Mouse (Mus musculus) heart, embryonic 13.5 days (tissue): ENCODE results near the gene Bri3. TPM values are rescaled to one million over a fixed set of nuclear protein-coding genes. Genes with fewer than 3 reads are reported as not detected.
A peak's percentile ranks its signal among the peaks of the same experiment; 100 is the strongest.

Experiments
- ATAC-seq: fragments of 200-750 bp; cut with Nextera tagmentation; 2 replicates; pipeline ENCODE4 v1.8.0; 2017; ENCODE audit warnings: moderate TSS enrichment; ENCODE audit not compliant: insufficient number of reproducible peaks, low FRiP score, low TSS enrichment; ENCODE audit errors: extremely low read depth
- H3K27ac ChIP-seq: fragments of 300-500 bp; sonication (generic); replicated peaks from 2 replicates; pipeline ENCODE4 v1.5.1; 2015; ENCODE audit warnings: moderate library complexity, mild to moderate bottlenecking, inconsistent platforms
- H3K27me3 ChIP-seq: fragments of 300-500 bp; sonication (generic); replicated peaks from 2 replicates; pipeline ENCODE4 v1.6.1; 2015; ENCODE audit warnings: mild to moderate bottlenecking, inconsistent platforms
- H3K36me3 ChIP-seq: fragments of 300-500 bp; sonication (generic); 2 replicates; pipeline ENCODE4 v1.6.1; 2015; ENCODE audit warnings: mild to moderate bottlenecking, inconsistent platforms
- H3K4me1 ChIP-seq: fragments of 300-500 bp; sonication (generic); 2 replicates; pipeline ENCODE4 v1.6.1; 2015; ENCODE audit warnings: inconsistent platforms
- H3K4me2 ChIP-seq: fragments of 300-500 bp; sonication (generic); 2 replicates; pipeline ENCODE4 v1.6.1; 2015; ENCODE audit warnings: inconsistent platforms, mild to moderate bottlenecking, moderate library complexity
- H3K4me3 ChIP-seq: fragments of 300-500 bp; sonication (generic); 2 replicates; pipeline ENCODE4 v1.5.1; 2015; ENCODE audit warnings: moderate library complexity, mild to moderate bottlenecking, inconsistent platforms
- H3K9ac ChIP-seq: fragments of 300-500 bp; sonication (generic); 2 replicates; pipeline ENCODE4 v1.6.1; 2015; ENCODE audit warnings: inconsistent platforms, mild to moderate bottlenecking, moderate library complexity
- H3K9me3 ChIP-seq: fragments of 300-500 bp; sonication (generic); 2 replicates; pipeline ENCODE4 v1.6.1; 2016; ENCODE audit warnings: inconsistent platforms
- WGBS: fragments of 180-500 bp; shearing (Covaris S2); methylation state at CpG from one replicate; pipeline ENCODE4 v1.1.7; 2015; ENCODE audit warnings: mixed read lengths; 5-methylcytosine and 5-hydroxymethylcytosine counted together
- polyA plus RNA-seq: library from polyadenylated mRNA; unstranded; fragments of >200 nt; fragmentation: Nextera tagmentation; extraction: Ambion mirVana; gene quantifications from 2 replicates; pipeline ENCODE4 v1.2.1, GENCODE M21; 2015

Gene Bri3
- polyA plus RNA-seq, 1 experiment from 2014 or later, result 126 TPM

GRCm38 (mm10) chr5:144446475-144447225, 202.4 kb downstream of the Bri3 start:
- Histone ChIP-seq H3K36me3 (no peaks in the 10 kb centered on the region), H3K4me2 (no peak overlapping the region), H3K27me3 (no peaks in the 10 kb centered on the region), H3K27ac (no peak overlapping the region), H3K9ac (no peak overlapping the region), H3K4me3 (no peak overlapping the region), H3K4me1 (no peaks in the 10 kb centered on the region), H3K9me3 (peaks cover 2% of the 10 kb centered on the region; the same call in 1 of the 2 replicates)
- WGBS, result 71% methylated on average over 10 of the region's 10 CpGs
- no peak for ATAC-seq

GRCm38 (mm10) chr5:144447226-144447616, 203.0 kb downstream of the Bri3 start:
- Histone ChIP-seq H3K27me3 (no peaks in the 10 kb centered on the region), H3K4me2 (no peak overlapping the region), H3K4me3 (no peak overlapping the region), H3K9me3 (peaks cover 5% of the 10 kb centered on the region; the same call in 1 of the 2 replicates), H3K4me1 (no peaks in the 10 kb centered on the region), H3K27ac (no peak overlapping the region), H3K36me3 (no peaks in the 10 kb centered on the region), H3K9ac (no peak overlapping the region)
- WGBS, result 63% methylated on average over 8 of the region's 8 CpGs
- no peak for ATAC-seq

GRCm38 (mm10) chr5:144447975-144448374, 203.7 kb downstream of the Bri3 start:
- no peak overlapping the region for H3K4me3 ChIP-seq

GRCm38 (mm10) chr5:144452776-144453455, 208.7 kb downstream of the Bri3 start:
- H3K36me3 ChIP-seq, result no peaks in the 10 kb centered on the region
- no peak overlapping the region for H3K4me3 ChIP-seq
- no peak for ATAC-seq
- 44% methylated on average over 7 of the region's 7 CpGs for WGBS
- H3K9ac ChIP-seq, result no peak overlapping the region
- H3K9me3 ChIP-seq, result peaks cover 9% of the 10 kb centered on the region; the same call in 1 of the 2 replicates
- H3K4me2 ChIP-seq, result no peak overlapping the region
- H3K4me1 ChIP-seq, result peaks cover 9% of the 10 kb centered on the region
- H3K27ac ChIP-seq, result no peak overlapping the region
- H3K27me3 ChIP-seq, result no peaks in the 10 kb centered on the region

More at GRCm38 (mm10) chr5:144447975-144448374, 203.7 kb downstream of the Bri3 start:
- H3K36me3 ChIP-seq, result no peaks in the 10 kb centered on the region
- no peaks in the 10 kb centered on the region for H3K27me3 ChIP-seq
- WGBS, result 37% methylated on average over 5 of the region's 5 CpGs
- H3K4me1 ChIP-seq, result no peaks in the 10 kb centered on the region
- no peak for ATAC-seq
- H3K9ac ChIP-seq, result no peak overlapping the region
- peaks cover 5% of the 10 kb centered on the region; the same call in 1 of the 2 replicates for H3K9me3 ChIP-seq
- no peak overlapping the region for H3K4me2 ChIP-seq
- H3K27ac ChIP-seq, result no peak overlapping the region

- no peak overlapping the region for H3K27ac ChIP-seq
- ATAC-seq, result no peak
- H3K9ac ChIP-seq, result peak overlapping the region; percentile 50
- H3K36me3 ChIP-seq, result no peaks in the 10 kb centered on the region
- peak overlapping the region; percentile 64 for H3K4me2 ChIP-seq
- peak overlapping the region; percentile 36 for H3K4me3 ChIP-seq
- WGBS, result 7% methylated on average over 10 of the region's 11 CpGs
- peaks cover 11% of the 10 kb centered on the region for H3K4me1 ChIP-seq
- no peaks in the 10 kb centered on the region for H3K27me3 ChIP-seq
- 0 out of 2 replicates have a peak, but pooled peaks cover 4% of the 10 kb centered on the region for H3K9me3 ChIP-seq
Measured at GRCm38 (mm10) chr5:144457623-144458287, 213.5 kb downstream of the Bri3 start.

GRCm38 (mm10) chr5:144466987-144467386, 222.8 kb downstream of the Bri3 start:
- 35% methylated on average over 6 of the region's 6 CpGs for WGBS

GRCm38 (mm10) chr5:144473056-144473455, 228.8 kb downstream of the Bri3 start:
- H3K4me2 ChIP-seq, result no peak overlapping the region
- ATAC-seq, result no peak
- H3K27ac ChIP-seq, result no peak overlapping the region
- 0 out of 2 replicates have a peak, but pooled peaks cover 2% of the 10 kb centered on the region for H3K27me3 ChIP-seq
- no peak overlapping the region for H3K4me3 ChIP-seq
- H3K36me3 ChIP-seq, result no peaks in the 10 kb centered on the region
- no peaks in the 10 kb centered on the region for H3K9me3 ChIP-seq
- no peaks in the 10 kb centered on the region for H3K4me1 ChIP-seq
- no peak overlapping the region for H3K9ac ChIP-seq
- WGBS, result 66% methylated on average over 14 of the region's 14 CpGs

More at GRCm38 (mm10) chr5:144466987-144467386, 222.8 kb downstream of the Bri3 start:
- no peak for ATAC-seq
- H3K9ac ChIP-seq, result no peak overlapping the region
- H3K4me2 ChIP-seq, result no peak overlapping the region
- no peaks in the 10 kb centered on the region for H3K4me1 ChIP-seq
- 0 out of 2 replicates have a peak, but pooled peaks cover 2% of the 10 kb centered on the region for H3K27me3 ChIP-seq
- no peaks in the 10 kb centered on the region for H3K36me3 ChIP-seq
- no peaks in the 10 kb centered on the region for H3K9me3 ChIP-seq
- no peak overlapping the region for H3K27ac ChIP-seq
- H3K4me3 ChIP-seq, result no peak overlapping the region

GRCm38 (mm10) chr5:144479677-144480171, 235.5 kb downstream of the Bri3 start:
- no peaks in the 10 kb centered on the region for H3K27me3 ChIP-seq
- H3K4me1 ChIP-seq, result no peaks in the 10 kb centered on the region
- no peak overlapping the region for H3K4me3 ChIP-seq
- H3K27ac ChIP-seq, result no peak overlapping the region
- H3K9ac ChIP-seq, result no peak overlapping the region
- no peaks in the 10 kb centered on the region for H3K9me3 ChIP-seq
- H3K36me3 ChIP-seq, result no peaks in the 10 kb centered on the region
- WGBS, result 64% methylated on average over 8 of the region's 8 CpGs
- no peak overlapping the region for H3K4me2 ChIP-seq
- ATAC-seq, result no peak

GRCm38 (mm10) chr5:144483659-144484375, 239.6 kb downstream of the Bri3 start:
- ATAC-seq, result no peak
- no peaks in the 10 kb centered on the region for H3K4me1 ChIP-seq
- 60% methylated on average over 16 of the region's 16 CpGs for WGBS

GRCm38 (mm10) chr5:144491308-144491707, 247.1 kb downstream of the Bri3 start:
- H3K36me3 ChIP-seq, result no peaks in the 10 kb centered on the region
- 16% methylated on average over 6 of the region's 6 CpGs for WGBS
- ATAC-seq, result no peak

More at GRCm38 (mm10) chr5:144483659-144484375, 239.6 kb downstream of the Bri3 start:
- Histone ChIP-seq H3K27me3 (no peaks in the 10 kb centered on the region), H3K4me3 (no peak overlapping the region), H3K9ac (no peak overlapping the region), H3K9me3 (no peaks in the 10 kb centered on the region), H3K4me2 (no peak overlapping the region), H3K36me3 (no peaks in the 10 kb centered on the region), H3K27ac (no peak overlapping the region)

More at GRCm38 (mm10) chr5:144491308-144491707, 247.1 kb downstream of the Bri3 start:
- Histone ChIP-seq H3K4me3 (no peak overlapping the region), H3K9ac (no peak overlapping the region), H3K4me2 (no peak overlapping the region), H3K4me1 (no peaks in the 10 kb centered on the region), H3K27ac (no peak overlapping the region), H3K9me3 (peaks cover 6% of the 10 kb centered on the region; the same call in 1 of the 2 replicates), H3K27me3 (no peaks in the 10 kb centered on the region)
